Mouse (Mus musculus) right cerebral cortex, adult 18-20 months (tissue): ENCODE results near the gene Tex22.

Source experiments
- DNase-seq: peaks from one replicate; pipeline ENCODE4 v3.0.0; 2022; ENCODE audit warnings: mixed read lengths

The Tex22 gene

DNA sequence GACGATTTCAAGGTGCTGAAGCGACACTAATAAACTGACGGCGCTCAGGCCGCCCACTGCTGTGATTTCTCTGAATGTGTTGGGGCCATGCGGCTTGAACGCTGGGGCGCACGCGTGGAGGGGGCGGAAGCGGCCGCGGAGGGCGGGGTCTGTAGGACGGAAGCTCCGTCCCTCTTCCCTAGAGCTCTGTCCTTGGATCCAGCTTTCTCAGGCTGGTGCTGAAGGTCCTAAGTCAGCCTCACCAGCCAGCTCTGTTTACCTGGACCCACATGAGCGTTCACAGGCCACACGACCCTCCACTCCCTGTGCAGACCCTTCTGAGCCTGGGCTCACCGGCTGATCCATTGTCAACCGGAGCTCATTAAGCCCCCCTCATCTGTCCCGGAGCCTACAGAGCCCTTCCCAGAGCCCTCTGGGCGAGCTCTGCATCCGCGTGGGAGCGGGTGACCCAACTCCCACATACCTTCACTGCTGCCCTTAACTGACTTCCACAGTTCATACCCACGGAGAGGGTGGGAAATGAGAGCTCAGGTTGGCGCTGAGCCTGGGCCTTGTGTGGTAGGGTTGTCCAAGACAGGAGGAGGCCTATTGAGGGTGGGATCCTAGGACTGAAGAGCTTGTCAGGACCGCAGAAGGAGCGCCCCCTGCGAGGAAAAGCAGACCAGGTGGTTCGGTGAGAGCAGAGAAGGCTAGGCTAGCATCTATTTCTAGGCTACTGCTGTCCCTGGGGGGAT, at the start of gene Tex22:
TSS of gene Tex22 (plus strand) at position 174 of the 734 bp plus-strand sequence.
- peak; percentile 91 for DNase-seq

DNA sequence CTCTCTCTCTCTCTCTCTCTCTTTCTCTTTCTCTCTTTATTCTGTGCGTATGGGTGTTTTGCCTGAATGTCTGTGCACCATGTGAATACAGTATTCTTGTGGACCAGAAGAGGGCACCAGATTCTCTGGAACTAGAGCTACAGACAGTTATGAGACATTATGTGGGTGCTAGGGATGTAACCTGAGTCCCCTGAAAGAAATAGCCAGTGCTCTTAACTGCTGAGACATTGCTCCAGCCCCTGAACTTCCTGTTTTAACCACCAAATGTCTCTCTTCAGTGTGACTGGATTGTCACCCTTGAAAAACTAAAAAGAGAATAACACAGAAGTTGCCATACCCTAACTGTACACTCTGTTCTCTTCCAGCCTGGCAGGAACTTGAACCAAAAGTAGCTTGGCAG, 47.7 kb upstream of the Tex22 start:
- no peak for DNase-seq

GRCm38 (mm10) chr12:113027495-113027894, 46.8 kb upstream of the Tex22 start:
- no peak for DNase-seq

DNA sequence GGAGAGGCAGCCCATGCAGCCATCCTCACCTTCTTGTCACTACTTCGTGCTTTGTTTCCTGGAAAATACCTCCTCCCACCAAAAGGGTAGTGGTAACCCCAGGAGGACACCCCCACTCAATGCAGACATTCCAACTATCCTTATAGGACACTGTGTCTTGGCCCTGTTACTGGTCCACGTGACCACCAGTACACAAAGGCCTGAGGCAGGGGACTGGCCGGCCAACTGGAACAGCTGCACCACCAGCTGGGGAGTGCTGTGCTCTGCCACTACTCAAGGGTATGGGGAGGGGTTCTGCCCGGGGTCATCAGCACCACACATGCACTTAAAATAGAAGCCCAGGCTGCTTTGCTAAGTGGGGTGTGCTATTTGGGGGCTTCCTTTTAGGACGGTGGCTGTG, 46.2 kb upstream of the Tex22 start:
- no peak for DNase-seq

GRCm38 (mm10) chr12:113028898-113029297, 45.4 kb upstream of the Tex22 start:
- no peak for DNase-seq

DNA sequence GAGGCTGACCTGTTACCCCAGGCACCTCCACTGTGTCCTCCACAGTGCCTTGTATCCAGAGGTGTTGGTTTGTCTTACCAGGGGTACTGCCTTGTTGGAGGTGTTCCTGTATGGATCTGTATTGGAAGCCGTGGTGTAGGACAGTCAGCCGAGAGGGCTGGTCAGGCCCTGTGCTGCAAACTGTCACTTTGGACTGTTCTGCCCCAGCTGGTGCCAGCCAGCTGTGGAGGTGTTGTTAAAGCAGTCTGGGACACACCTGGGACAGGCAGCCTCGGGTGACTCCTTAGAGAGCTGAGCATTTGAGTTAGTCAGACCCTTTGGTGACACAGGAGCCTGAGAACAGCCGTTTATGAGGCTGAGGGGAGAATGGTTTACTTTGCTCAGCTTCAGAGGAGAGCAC, 44.3 kb upstream of the Tex22 start:
- no peak for DNase-seq

GRCm38 (mm10) chr12:113030993-113031392, 43.3 kb upstream of the Tex22 start:
- DNase-seq = no peak

- DNase-seq = no peak
These were observed 42.9 kb upstream of the Tex22 start for GRCm38 (mm10) chr12:113031441-113031840.

DNA sequence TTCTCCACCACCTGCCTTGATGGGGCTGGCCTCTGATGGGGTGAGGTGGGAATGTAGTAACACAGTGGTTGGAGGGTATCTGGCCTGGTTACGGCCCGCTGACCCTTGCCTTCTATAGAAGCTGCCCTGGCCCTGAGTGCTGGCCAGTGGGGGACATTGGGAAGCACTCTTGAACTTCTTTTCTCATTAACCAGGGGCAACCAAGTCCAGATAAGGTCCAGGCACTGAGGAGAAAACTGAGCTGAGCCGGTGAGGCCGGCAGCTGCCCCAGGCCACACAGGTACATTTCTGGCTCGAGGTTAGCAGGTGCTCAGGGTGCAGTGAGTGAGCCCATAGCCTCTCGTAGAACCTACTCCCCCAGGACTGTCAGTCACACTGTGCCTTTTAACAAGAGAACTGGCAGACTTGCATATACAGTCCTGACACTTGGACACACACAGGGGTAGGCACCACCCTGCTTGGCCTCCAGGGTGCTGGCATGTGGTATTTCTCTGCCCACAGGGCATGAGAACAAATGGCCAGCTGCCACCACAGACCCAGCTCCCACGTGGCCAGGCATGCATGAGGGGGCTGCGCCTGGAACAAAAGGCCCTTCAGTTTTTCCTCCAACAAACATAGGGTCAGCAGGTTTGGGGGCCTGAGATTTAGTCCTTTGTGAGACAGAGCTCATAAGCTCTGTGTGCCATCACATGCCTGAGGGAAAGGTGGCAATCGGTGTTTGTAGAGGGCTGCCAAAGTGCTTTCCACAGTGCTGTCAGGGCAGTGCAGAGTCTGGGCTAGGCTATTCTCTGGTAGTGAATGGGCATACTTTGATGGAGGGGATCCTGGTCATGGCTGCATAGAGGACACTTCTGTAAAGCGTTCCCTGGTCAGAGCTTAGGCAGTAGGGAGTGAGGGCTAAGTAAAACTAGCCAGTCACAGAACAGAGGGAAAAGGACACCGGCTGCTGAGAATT, 41.7 kb upstream of the Tex22 start:
- DNase-seq = peak; percentile 52

- no peak for DNase-seq
These were observed 39.2 kb upstream of the Tex22 start for GRCm38 (mm10) chr12:113035093-113035492.

DNA sequence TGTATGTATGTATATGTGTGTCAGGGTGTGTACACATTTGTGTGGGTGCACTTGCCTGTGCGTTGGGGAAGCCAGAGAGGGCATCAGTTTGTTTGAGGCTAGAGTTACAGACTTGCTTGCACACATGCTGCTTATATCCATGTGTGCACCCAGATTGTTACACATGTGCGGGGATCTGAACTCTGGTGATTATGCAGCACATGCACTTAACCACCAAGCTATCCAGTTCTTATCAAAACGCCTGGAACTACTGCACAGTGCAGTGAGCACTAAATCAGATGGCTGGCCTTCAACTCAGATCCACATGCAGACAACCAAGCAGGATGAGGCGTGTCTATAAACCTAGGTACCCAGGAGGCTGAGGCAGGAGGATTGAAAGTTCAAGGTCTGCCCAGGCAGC, 37.3 kb upstream of the Tex22 start:
- no peak for DNase-seq

GRCm38 (mm10) chr12:113038414-113038813, 35.9 kb upstream of the Tex22 start:
- DNase-seq = no peak

DNA sequence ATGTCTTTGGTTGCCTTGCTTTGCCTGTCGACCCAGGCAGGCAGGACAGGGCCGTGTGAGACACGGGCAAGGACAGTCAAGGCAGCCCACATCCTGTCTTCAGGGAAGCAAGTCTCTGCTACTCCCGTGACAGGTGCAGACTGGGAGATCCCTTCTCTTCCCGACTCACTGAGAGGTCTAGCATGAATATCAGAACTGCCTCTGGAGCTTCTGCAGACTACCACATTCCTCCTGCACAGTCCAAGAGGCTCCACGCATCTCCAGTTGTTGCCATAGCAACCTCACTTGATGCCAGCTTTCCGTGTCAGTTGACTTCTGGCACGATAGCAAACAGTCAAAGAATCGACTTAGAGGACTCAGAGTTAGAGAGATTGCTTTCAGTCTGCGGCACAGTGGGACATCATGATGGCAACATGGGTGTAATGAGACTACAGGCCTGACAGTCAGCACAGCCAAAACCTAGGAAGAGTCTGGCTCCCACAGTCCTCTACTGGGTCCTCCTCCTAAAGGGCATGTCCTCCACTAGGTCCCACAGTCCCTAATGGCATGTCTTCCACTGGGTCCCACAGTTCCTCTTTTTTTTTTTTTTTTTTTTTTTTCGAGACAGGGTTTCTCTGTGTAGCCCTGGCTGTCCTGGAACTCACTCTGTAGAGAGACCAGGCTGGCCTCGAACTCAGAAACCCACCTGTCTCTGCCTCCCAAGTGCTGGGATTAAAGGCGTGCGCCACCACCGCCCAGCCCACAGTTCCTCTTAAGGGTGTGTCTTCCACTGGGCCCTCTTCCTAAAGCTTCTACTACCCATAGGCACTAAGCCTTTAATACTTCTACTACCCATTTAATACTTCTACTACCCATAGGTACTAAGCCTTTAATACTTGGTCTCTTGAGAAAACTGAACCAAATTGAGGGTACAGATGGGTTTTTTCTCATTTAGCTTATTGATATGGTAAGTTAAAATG, 32.5 kb upstream of the Tex22 start:
- DNase-seq = peak; percentile 79

GRCm38 (mm10) chr12:113042543-113042942, 31.8 kb upstream of the Tex22 start:
- DNase-seq = no peak

GRCm38 (mm10) chr12:113044916-113045677, 29.2 kb upstream of the Tex22 start:
- peak; percentile 33 for DNase-seq

GRCm38 (mm10) chr12:113046861-113047260, 27.4 kb upstream of the Tex22 start:
- no peak for DNase-seq

GRCm38 (mm10) chr12:113048103-113048502, 26.2 kb upstream of the Tex22 start:
- peak; percentile 37 for DNase-seq

DNA sequence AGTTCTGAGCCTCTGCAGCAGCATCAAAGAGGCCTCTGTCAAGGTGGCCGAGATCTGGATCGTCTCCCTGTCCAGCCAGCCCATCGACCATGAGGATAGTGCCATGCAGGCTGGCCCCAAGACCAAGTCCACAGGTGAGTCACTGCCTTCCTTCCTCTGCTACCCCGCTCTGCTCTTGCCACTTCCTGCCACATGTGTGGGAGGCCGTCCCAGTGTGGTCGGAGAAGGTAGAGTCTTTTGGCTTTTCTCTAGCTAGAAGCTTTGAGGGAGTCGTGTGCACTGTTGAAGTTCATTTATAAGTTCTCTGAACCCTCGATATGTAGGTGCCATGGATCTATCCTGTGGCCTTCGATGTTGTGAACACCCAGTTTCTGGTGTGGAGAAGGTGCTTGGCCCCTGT, 24.5 kb upstream of the Tex22 start:
- DNase-seq = no peak

DNA sequence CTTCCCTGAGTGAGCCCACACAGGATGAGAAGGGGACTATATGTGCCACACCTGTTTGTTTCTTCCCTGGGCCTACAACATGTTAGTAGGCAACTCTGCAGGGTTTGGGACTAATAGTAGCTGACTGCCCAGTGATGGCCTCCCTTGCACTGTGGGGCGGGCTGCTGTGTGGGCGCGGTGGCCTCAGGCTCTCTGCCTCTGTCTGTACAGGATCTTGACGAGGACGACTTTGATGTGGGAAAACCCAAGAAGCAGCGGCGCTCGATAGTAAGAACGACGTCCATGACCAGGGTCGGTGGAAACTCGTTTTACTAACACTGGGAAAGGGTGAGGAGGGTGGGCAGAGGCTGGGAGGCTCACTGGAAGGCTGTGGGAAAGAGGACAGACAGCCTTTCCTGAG, 23.6 kb upstream of the Tex22 start:
- DNase-seq = no peak

- DNase-seq = no peak
These were observed 22.5 kb upstream of the Tex22 start for GRCm38 (mm10) chr12:113051628-113052403.

DNA sequence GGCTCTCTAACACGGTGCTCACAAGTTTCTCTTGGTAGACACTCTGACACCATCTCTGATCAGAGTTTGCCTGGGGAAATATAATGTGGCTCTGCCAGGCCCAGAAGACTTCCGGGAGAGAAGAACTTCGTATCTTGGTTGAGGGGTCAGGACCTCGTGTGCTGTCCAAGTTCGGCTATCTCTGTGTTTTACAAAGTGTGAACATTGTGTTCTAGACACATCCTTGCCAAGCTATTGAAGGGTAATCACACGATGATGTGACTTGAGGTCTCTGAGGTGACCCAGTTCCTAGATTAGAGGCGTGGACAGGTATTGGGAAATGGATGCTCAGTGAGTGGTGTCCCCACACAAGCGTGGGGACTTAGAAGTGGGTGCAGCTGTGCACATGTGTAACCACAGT, 18.2 kb upstream of the Tex22 start:
- no peak for DNase-seq
